Mouse (Mus musculus): Measurements from ENCODE around the gene Vmn2r81.
"Not testable (repeated sequence)": the region's sequence is repeated elsewhere in the genome, so short reads cannot be mapped to it uniquely, and the experiment has no call there.

The Vmn2r81 gene

GRCm38 (mm10) chr10:79247392-79247791 lies at the start of gene Vmn2r81:
Vmn2r81 (plus strand) TSS chr10:79247692.
- DNase-seq (ENCODE audit: extremely low spot score, low read depth, low spot score), result not testable (repeated sequence)

GRCm38 (mm10) chr10:79199973-79200372 lies 47.5 kb upstream of the Vmn2r81 start:
- DNase-seq (ENCODE audit: extremely low spot score, low read depth, low spot score), result not testable (repeated sequence)

GRCm38 (mm10) chr10:79220432-79220831 lies 27.1 kb upstream of the Vmn2r81 start:
- DNase-seq (ENCODE audit: extremely low spot score, low read depth, low spot score), result no peak

- no peak for DNase-seq (ENCODE audit: extremely low spot score, low read depth, low spot score)
Measured at GRCm38 (mm10) chr10:79221606-79222005, 25.9 kb upstream of the Vmn2r81 start.

GRCm38 (mm10) chr10:79222214-79222613 lies 25.3 kb upstream of the Vmn2r81 start:
- no peak for DNase-seq (ENCODE audit: extremely low spot score, low read depth, low spot score)

- DNase-seq (ENCODE audit: extremely low spot score, low read depth, low spot score), result peak; percentile 5
Measured at GRCm38 (mm10) chr10:79322033-79322736, 74.7 kb downstream of the Vmn2r81 start.

GRCm38 (mm10) chr10:79322737-79323086 lies 75.2 kb downstream of the Vmn2r81 start:
- no peak for DNase-seq (ENCODE audit: extremely low spot score, low read depth, low spot score)
